Mouse (Mus musculus) large intestine, adult 2 months (tissue): ENCODE measurements around the gene Nbas. TPM values are rescaled to one million over a fixed set of nuclear protein-coding genes. Genes with fewer than 3 reads are reported as not detected.

ENCODE experiments used
- DNase-seq: peaks from one replicate; pipeline ENCODE4 v3.0.0-alpha.2; 2012; ENCODE audit warnings: low read depth, low spot score
- WGBS: fragments of 180-500 bp; shearing (Covaris S2); methylation state at CpG from one replicate; pipeline ENCODE4 v1.1.7; 2018; 5-methylcytosine and 5-hydroxymethylcytosine counted together
- polyA plus RNA-seq: library from polyadenylated mRNA; depleted of rRNA; stranded (reverse); fragments of >200 nt; gene quantifications from 2 replicates; pipeline ENCODE4 v1.2.3, GENCODE M21; 2012; rRNA removed

The Nbas gene
- polyA plus RNA-seq, 1 experiment: 19.6 TPM

DNA sequence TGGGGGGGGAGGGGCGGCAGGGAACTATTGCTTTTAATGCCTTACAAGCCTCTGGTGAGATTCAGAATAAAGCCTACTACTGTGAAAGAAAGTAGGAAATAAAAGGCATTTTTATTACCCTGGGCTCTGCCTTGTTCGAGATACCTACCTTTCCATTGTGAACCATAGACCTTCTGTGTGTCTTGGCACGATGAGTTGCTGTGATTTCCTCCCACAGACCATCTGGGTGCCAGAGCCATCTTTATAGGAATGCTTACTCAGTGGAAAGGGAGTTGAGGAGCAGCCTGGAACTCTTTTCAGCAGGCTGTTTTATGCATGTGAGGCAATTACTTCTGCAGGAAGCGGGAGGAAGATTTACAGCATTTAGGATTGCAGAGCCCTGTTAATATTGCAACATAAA is 329.6 kb downstream of the Nbas start:
- WGBS: 16% methylated on average over 4 of the region's 4 CpGs
- peak; percentile 27 for DNase-seq

DNA sequence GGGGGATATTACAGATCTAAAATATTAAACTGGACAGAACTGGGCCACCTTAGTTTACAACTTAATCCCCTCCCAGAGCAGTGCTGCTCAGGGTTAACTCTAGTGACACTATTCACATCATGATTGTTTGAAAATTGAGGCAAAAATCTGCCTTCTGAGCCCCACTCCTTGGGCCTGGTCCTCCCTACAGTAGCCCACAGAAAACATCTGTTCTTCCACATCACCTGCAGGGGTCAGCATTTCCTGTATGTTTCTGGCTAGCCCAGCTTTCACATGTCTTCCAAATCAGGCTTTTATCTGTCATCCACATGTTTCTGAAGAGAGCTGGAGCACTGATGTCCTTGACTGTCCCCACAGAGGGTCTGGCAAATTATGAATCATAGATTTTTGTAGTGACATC is 333.5 kb downstream of the Nbas start:
- no peak for DNase-seq

DNA sequence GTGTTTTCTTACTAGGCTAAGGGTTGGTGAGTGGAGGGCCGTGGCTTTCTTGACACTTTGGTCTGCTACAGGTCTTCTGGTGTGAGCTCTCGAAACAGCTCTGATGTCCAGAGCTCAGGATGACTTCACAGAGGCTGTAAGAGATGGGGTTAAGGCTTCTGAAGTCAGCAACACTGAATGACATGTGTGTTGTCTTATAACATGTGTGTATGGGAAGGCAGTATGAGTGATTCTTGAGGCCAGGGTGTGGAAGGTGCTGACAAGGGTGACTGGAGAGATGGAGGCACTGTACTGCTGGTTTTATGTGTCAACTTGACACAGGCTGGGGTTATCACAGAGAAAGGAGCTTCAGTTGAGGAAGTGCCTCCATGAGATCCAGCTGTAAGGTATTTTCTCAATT is 338.1 kb downstream of the Nbas start:
- WGBS: 80% methylated on average over 2 of the region's 2 CpGs
- DNase-seq: no peak

- no peak for DNase-seq
- WGBS: 36% methylated on average over 11 of the region's 11 CpGs
Measured at GRCm38 (mm10) chr12:13609027-13609426, 340.1 kb downstream of the Nbas start.

GRCm38 (mm10) chr12:13613041-13613440 is 344.1 kb downstream of the Nbas start:
- WGBS: 12% methylated on average over 2 of the region's 2 CpGs
- DNase-seq: no peak

- 76% methylated on average over 7 of the region's 7 CpGs for WGBS
- no peak for DNase-seq
Measured at GRCm38 (mm10) chr12:13615661-13616060, 346.7 kb downstream of the Nbas start.

- 84% methylated on average over 15 of the region's 15 CpGs for WGBS
- DNase-seq: no peak
Measured at GRCm38 (mm10) chr12:13622150-13622822, 353.4 kb downstream of the Nbas start.

GRCm38 (mm10) chr12:13626803-13627706 is 358.1 kb downstream of the Nbas start:
- no peak for DNase-seq
- 60% methylated on average over 12 of the region's 12 CpGs for WGBS

Other genes with a start within 250 kb of the Nbas start
- 9.5 and 10.0 TPM in 2 replicates for gene Ddx1, start 19.9 kb upstream of the Nbas start, polyA plus RNA-seq